Mouse (Mus musculus) adrenal gland, postnatal 4 days (tissue): ENCODE measurements around the gene Fam69b. TPM values are rescaled to one million over a fixed set of nuclear protein-coding genes. Genes with fewer than 3 reads are reported as not detected.

Source experiments
- DNase-seq, 2 experiments: peaks; one replicate each; pipeline ENCODE4 v3.0.0; 2021 to 2022; ENCODE audit warnings: low spot score in 2 of 2, mixed read lengths in 2 of 2
- total RNA-seq, 2 experiments: library from RNA; stranded (reverse); gene quantifications; 2 replicates each; pipeline ENCODE4 v1.2.3; 2021

Gene Fam69b
- total RNA-seq, 2 experiments from 2014 or later = 11.1 to 11.4 TPM

DNA sequence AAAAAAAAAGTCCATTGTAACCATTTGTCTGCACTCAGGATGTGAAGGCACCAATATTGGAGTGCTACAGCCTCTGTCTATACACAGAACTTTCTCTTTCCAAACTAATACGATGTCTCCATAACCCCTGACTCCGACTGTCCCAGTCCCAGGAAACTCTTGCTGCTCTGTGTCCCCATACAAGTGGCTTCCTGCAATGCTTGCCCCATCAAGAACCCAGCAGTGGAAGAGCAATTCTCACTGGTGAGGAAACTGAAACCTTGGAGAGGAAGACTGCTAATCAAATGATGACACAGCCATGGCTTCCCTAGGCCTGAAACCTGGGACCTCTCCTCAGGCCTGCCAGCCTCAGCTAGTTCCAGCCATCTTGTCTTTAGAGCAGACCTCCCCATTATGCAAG lies 30.4 kb upstream of the Fam69b start:
- no peak for DNase-seq

DNA sequence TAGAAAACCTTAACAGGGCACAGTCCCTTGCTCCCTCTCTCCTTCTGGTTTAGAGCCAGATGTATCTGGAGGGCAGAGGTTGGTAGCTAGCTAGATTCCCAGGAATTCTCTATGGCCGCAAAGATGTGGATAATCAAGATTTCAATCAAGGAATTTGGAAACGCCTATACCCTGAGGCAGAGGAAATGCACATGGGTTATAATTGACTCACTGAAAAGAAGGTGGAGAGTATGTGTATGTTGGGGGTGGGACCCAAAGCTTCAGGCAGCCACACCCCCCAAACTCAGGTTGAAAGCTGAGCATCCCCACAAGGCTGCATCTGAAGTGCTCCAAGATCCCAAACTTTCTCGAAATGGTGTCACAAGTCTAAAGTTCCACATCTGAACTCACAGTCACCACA lies 29.8 kb upstream of the Fam69b start:
- no peak for DNase-seq

DNA sequence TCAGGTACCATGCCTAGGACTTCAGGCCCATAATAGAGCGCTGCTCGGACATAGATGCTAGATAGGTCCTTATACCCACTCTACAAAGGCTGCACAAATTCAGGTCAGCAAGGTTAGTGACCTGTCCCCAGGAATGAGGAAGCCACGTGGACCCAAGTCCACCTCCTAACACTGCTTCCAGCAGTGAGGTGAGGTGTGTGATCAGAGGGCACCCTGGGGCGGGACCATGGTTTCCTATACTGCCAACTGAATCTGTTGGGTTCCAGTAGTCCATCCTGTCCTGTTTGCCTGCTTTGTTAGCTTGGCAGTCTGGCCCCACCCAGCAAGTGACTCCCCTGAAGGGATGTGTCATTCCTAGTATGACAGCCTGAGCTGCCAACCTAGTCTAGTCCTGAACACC lies 28.3 kb upstream of the Fam69b start:
- no peak for DNase-seq

DNA sequence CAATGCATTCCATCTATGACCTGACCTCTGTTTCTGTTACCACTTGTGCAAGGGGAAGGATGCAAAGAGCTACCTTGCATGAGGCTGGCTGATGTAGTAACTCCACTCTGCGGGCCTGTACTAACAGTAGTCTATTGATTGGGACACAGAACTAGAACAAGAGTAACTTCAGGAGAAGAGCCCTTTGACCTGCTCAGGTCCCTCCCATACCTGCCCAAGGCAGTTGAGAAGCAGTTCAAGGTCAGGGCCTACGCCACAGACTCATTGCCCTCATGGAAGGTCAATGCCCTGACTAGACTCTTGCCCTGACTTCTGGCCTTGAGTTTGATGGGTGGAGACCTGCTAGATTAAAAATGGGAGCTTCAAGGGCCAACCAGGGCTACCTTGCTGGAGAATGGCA lies 27.6 kb upstream of the Fam69b start:
- no peak for DNase-seq

DNA sequence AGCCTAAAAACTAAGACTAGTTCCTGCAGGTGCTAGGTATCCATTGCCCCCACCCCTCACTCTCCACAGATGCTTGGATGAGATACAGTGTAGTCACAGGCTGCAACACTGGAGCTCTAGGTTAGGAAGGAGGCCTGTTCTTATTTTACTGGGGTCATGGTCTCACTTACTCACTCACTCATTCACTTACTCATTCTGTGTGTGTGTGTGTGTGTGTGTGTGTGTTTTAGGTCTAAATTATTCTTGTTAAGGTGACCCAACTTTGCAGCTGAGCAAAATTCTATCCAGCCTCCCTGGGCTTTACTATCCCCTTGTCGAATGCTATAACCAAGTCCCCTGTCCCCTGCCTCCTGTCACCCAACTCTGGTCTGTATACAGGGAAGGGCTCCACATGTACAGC lies 26.7 kb upstream of the Fam69b start:
- no peak for DNase-seq

DNA sequence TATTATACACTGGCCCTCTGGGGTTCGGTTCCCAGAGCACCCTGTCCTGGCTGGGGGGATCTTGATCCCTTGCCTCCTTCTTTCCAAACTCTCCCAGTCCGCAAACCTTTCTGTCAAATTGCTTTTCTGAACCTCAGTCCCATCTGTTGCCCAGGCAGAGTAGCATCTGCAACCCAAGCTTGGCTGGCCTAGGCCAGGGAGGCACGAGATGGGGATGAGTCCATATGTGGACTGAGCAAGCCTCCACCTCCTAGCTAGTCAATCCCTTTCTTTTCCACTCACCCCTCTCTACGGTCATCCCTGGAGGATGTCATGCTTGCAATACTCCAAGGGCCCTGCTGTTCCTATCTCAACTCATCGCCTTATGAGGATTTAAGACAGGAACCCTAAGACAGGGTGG lies 25.6 kb upstream of the Fam69b start:
- no peak for DNase-seq

DNA sequence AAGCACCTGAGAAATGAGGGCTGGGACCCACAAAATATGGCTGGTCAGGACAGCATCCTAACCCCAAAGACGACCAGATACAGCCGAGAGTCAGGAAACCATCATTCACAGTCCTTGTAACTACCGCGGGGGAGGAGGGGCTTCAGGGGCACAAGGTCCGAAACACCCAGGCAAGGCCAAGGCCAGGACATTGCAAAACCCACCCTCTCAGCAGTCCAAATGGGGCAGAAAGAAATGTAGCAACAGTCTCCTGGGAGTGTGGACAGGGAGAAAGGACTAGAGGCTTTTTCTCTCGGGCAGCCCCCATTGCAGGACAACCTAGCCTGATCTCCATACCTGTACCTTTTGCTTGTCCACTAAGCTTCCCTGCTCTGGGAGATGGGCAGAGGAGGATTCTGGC lies 25.1 kb upstream of the Fam69b start:
- peak in 1 of 2 experiments; percentile 49 for DNase-seq

DNA sequence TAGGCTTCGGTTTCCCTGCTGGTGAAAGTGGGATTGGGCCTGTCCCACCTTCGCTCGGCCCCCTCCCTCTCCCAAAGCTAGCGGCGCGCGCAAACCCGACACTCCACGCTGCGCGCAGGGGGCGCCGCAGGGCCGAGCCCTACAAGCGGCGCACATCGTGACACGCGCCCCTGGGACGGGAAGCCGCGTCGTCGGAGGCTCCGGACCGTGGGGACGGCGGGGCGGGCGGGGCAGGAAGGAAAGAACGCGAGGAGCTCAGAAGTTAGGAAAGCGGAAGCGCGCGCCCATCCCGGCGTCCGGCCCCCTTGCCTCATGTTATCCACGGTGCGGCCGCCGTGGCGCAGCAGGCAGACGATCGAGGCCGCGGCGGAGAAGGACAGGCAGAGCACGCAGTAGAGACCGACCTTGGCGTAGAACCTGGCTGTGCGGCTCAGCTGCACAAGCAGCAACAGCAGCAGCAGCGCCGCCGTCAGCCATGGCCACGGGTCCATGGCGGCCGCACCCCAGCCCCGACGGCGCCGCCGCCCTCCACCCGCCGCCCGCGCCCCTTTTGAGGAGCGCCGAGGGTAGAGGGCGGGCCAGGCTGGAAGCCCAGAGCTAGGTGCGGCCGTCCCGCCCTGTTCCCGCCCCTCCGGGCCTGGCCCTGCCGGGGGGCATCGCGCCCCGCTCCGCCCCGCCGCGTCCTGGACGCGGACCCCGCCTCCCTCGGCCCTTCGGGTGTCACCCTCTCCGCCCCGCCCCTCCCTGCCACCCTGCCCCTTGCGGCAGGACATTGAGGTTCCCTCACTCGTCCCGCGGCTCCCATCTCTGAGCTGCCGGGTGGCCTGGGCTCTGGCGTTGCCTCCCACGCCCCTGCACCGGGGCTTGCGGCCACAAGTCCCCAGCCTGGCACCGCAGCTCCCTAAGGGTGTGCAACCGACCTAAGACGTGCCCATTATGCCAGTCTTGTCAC lies 24.3 kb upstream of the Fam69b start, which contains the start of gene Agpat2:
TSS of gene Agpat2 (minus strand) at position 698 of the 952 bp plus-strand sequence.
- peak; percentile 63 to 84 for DNase-seq

DNA sequence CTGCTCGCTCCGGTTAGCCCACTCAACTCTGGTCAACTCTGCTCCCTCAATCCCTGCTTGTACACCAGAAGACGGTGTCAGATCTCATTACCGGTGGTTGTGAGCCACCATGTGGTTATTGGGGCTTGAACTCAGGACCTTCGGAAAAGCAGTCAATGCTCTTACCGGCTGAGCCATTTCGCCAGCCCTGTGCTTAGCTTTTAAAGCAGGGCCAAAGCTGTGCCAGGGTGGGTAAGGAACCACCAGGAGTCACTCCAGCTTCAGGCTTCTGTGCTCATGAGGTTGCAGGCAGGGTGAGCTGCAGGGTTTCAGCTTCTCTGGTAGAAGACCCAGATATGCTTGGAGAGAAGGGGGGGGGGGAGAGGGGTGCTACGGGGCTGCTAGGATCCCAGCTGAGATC lies 22.9 kb upstream of the Fam69b start:
- no peak for DNase-seq

DNA sequence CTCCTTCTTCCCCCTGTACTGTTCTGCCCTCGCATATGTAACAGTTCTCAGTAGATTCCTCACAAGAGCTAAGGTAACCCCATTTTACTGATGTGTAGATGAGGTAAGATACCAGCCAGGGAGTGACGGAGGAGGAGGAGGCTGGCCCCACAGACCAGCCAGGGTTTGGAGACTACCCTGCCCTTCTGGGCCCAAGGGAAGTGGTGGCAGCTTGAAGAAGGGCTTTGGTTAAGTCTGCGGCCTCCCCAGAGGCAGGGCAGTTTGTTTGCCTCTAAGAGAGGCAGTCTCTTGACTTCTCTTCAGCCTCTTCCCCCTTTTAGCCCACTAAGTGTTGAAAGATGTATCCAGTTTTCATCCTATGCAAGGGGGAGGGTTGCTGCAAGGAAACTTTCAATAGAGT lies 21.7 kb upstream of the Fam69b start:
- DNase-seq = no peak

DNA sequence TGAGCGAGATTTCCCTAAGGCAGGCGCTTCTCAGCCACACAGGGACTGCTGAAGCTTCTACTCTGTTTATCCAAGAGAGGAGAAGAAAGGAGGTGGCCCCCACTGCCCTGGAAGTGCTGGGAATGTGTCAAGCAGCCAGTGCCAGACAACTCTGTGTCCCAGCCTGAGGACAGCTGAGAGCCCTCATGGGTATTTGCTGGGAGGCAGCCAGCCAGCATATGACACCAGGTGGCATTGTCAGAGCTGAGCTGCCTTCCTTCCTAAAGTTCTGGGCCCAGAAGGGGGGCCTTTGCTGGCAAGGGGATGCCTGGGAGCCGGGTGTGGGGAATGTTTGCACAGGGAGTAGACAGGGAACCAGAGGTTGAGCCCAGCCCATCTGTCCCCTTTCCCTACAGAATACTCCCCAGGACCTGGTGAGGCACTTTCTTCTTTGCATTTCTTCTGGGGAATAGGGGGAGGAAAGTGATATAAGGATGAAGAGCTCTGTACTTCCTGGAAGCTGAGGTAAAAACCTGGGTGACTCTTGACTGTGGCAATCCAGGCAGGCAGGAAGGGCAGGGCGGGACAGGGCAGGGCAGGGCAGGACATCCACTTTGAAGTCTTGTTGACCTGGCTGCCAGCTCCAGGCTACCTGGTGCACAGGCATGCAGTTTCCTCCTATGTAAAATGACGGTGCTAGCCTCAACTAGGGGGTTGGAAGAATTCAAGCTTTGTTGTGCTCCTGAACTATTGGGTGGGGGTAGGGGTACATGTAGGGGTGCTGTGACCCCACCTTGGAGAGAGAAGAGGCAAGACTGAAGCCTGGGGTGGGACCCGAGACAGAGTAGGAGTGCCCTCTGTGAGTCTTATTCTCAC lies 21.0 kb upstream of the Fam69b start:
- DNase-seq = no peak

DNA sequence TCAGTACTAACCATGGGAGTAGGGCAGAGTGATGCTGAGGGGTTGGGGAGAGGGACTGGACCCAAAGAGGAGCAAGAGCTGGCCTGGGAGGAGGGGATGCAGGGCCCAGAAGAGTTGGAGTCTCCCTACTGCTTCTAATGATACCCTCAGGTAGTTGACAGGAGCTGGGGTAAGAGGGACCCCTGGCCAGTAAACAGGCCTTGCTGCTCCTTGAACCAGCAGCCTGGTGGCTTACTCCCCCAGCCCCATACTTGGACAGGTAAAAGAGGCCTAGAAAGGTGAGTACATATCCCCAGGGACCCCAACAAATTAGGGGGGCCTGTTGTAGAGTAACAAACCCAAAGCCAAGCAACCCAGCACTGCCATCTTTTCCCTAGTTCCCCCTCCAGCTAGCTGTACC lies 19.5 kb upstream of the Fam69b start:
- DNase-seq = no peak

DNA sequence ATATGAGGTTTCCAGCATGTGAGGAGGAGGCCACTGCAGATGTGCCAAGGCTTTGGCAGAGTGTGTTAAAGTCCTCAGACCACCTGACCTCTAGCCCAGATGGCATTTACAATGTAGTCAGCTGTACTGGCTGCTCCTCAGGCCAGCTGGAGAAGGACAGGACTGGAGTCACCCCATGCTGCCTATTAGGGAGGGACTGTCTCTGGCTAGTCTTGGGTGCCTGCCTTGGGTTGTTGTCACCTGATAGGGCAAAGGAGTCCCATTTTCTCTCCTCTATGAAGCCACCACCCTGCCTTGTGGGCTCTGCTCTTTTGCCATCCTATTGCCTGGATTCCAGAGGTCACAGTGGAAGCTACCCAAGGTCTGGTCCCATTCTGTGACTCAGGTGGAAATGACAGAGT lies 19.0 kb upstream of the Fam69b start:
- DNase-seq = no peak

DNA sequence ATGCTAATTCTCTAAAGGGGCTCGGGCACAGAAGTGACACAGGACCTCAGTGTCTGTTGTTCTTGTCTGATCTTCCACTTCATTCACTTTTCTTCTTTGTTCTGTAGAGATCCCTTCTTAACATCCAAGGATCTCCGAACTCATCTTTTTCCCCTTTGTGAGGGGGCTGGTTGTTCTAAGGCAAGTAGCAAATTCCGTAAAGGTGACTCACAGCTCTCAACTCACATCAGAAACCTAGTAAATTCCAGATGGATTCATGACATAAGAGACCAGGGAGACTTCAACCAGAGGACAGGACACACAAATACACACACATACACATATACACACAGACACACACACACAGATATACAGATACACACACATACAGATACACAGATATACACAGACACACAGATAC lies 17.7 kb upstream of the Fam69b start:
- DNase-seq = no peak

DNA sequence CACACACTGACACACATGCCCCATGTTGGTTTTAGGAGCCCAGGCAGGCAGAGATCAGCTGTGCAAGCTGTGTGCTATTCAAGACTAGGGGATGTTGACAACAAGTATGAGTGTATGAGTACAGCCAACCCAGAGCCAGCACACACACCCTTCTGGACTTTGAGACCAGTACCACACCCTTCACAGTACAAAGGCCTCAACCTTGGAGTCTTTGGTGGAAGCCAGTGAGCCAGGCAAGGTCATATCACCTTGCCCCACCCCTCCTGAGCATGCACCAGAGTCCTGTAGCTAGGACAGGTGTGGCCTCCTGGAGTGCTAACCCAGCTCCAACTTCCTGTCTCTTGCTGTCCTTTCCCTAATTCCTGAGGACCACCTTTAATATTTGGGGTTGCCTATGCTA lies 17.2 kb upstream of the Fam69b start:
- no peak for DNase-seq

DNA sequence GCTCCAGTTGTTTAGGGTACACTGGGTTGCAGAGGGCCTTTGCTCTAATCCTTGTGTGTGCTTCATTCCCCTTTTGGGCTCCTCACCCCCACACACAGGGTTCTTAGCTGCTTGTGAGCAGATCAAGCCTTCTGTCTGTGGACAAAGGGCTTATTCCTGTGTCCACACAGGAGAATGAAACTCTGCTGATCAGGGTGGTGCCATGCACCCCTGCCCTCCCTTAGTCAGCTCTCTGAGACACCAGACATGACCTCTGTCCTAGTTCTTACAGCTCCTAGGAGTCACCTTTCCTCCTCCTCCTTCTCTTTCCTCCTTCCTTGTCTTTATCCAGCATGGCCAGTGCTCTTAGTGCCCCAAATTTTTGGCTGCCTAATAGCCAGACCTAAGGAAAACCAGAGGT lies 16.4 kb upstream of the Fam69b start:
- DNase-seq = no peak

DNA sequence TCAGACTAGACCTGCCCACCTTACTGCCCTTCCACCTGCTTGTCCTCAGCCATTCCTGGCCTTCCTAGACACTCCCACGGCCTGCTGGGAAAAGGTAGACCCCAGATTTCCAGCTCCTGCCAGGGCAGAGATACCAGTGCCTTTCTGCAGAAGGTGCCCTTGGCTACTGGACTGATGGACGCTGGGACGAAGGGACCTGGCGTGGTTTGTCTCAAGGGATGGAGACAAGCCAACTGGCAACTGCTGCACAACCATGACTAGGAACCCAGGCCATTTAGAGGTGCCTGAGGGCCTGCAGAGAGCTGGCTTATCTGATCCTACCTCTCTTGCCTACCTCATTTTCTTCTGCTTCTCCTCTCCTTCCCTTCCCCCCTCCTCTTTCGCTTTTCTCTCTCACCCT lies 13.4 kb upstream of the Fam69b start:
- no peak for DNase-seq

DNA sequence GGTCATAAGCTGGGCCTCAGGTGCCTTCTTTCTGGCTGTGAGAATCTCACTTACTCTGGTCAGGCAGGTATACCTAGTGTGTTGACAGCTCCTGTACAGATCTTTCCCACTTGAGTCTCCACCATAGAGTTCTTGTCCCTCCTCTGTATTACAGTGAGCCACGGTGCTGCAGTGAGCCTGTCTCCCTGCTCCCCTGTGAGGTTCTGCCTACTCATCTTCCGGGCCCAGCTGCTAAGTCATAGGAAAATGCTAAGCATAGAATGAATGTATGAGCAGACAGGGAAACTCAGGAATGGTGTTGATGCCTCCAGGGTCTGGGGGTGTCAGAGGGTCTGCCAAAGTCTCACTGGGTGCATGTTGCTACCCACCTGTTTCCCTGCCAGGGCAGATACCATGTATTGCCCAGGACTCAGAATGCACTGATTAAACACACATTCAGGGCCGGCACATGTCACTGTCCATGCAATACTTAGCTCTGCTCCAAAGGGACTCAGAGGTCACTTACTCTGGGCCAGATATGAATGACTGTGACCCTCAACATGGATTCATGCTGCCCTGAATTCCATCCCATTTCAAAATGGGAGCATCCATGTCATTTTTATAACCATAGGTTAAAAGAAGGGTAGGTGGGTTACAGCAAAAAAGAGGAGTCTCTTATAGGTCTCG lies 12.7 kb upstream of the Fam69b start:
- DNase-seq = no peak

DNA sequence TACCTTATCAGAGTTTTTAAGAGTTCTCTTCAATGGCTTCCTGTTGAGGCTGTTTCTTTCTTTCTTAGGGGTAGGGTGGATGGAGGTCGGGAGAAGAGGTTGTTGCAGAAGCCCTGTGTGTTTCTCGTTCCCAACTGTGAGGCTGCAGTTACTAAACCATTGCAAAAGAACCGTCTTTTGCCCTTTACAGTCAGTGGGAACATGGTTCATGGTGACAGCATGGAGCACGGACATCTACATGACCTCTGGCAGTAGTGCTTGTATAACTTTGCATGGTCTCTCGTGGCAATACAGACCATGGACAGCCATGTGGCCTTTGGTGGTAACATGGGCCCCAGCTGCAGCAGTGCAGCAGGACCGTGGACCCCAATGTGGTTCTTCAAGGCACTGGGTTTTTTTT lies 10.9 kb upstream of the Fam69b start:
- DNase-seq = no peak

DNA sequence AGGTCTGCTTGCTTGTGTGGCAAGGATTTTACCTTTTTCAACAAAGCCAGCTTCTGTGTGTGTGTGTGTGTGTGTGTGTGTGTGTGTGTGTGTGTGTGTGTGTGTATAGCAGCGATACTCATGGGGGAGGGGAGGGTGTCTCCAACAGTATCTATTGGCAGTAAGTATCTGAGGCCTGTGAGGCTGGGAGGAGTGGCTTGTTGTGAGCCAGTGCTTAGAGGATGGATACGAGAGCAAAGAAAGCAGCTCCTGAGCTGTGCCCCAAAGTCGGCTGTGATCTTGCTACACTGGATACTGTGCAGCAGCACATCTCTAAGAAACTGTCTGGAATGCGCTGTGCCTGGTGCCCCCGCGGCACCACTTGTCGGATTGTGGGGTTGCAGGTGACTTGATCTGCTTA lies 10.3 kb upstream of the Fam69b start:
- DNase-seq = no peak

DNA sequence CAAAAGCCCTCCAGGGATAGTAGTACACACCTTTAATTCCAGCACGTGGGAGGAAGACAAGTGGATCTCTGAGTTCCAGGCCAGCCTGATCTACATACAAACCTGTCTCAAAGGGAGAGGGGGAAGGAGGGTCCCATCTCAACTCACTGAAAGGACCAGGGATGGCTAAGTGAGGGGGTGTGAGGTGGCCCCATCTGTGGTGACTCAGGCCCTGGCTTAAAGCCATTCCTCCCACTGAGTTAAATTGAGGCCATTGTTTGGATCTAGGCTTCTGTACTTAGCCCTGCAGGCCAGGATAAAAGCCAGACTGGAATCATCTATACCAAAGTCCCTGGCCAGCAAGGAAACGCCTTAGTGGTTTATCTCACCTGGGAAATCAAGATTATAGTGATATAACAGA lies 7.0 kb upstream of the Fam69b start:
- no peak for DNase-seq

DNA sequence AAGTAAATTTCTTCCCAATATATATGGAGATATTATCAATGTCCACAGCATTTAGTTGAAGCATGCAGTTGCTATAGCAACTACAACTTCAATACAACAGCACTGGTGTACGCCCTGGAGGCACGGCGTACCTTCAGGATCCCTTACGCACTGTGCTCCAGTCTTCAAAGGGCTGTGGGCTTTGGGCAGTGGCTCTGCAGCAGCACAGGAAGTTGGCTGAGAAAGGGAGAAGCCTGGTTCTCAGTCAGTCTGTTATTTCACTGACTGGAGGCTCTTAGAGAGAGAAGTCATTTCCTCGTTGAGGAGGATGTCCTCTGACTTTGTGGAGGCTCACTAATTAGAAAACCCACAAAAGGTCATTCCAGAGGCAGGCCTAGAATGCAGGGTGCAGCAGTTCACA lies 5.3 kb upstream of the Fam69b start:
- DNase-seq = no peak
